8 mouse cellular contexts compared by ENCODE assay signal in the genomic region with DNA sequence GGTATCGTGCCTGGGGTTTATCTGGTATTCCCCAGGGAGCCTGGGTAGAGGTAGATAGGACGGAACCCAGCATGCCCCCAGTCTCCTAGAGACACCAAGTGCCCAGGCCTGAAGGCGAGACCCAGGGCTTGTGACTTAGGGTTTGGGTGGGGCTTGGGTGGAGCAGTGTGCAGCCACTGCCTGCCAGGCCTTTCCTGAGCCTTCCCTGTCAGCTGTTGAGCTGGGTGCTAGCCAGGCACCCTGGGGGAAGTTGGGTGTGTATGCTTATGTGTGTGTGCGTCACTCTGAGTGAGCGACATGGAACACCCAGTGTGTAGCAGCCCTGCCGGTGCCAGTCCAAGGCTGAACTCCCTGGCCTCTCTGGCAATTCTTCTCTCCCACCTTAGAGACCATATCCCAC.
DNase-seq lines count a peak whose midpoint lies in the region.

No protein-coding gene starts in this region.

- DNase-seq in gastrocnemius, adult 18-20 months (ENCODE audit: low spot score): peak; percentile 87
- no peak for DNase-seq in gastrocnemius, postnatal 4 days (ENCODE audit: low spot score in 2 of 2)
- peak; percentile 78 for DNase-seq in NIH3T3 (ENCODE audit: low read depth)
- DNase-seq in gastrocnemius, postnatal 25 days: peak; percentile 79
- peak; percentile 44 for DNase-seq in lung, postnatal 14 days
- DNase-seq in embryo, embryonic 10.5 days (ENCODE audit: low spot score): no peak
- no peak for DNase-seq in urinary bladder, postnatal 25 days (ENCODE audit: low spot score)
- DNase-seq in kidney, postnatal 10 days: no peak

Comparison
In these comparisons a context has a peak if more than half of its experiments do, and no peak if none do; other contexts are left out.
1. DNase-seq: peak in gastrocnemius, adult 18-20 months (single experiment), NIH3T3 (single experiment), gastrocnemius, postnatal 25 days (single experiment) and lung, postnatal 14 days (single experiment); none in gastrocnemius, postnatal 4 days (0 of 2), embryo, embryonic 10.5 days (single experiment), urinary bladder, postnatal 25 days (single experiment) and kidney, postnatal 10 days (single experiment).